Mouse (Mus musculus) myocyte (in vitro differentiated cells): Measurements from ENCODE around the gene Scarb1.

Experiments used
- CEBPB ChIP-seq: IDR thresholded peaks from 2 replicates; pipeline ENCODE4 v1.6.1; 2011; ENCODE audit warnings: mild to moderate bottlenecking, moderate library complexity; ENCODE audit not compliant: poor library complexity, insufficient read depth, severe bottlenecking
- E2F4 ChIP-seq: IDR thresholded peaks from one replicate; pipeline ENCODE4 v1.6.1; 2011; ENCODE audit warnings: mild to moderate bottlenecking, control low read depth, moderate library complexity; ENCODE audit not compliant: insufficient read depth
- MAX ChIP-seq: IDR thresholded peaks from one replicate; pipeline ENCODE4 v1.6.1; 2011; ENCODE audit warnings: low read depth, mild to moderate bottlenecking, control low read depth
- MYOD1 ChIP-seq, 3 experiments: IDR thresholded peaks; one replicate each; pipeline ENCODE4 v1.6.1; 2011; ENCODE audit warnings: control low read depth in 2 of 3, low read depth in 2 of 3, mild to moderate bottlenecking in 2 of 3, moderate library complexity in 1 of 3; ENCODE audit not compliant: insufficient read length in 2 of 3, control insufficient read depth in 1 of 3
- MYOG ChIP-seq, 3 experiments: IDR thresholded peaks; one replicate each; pipeline ENCODE4 v1.6.1; 2011; ENCODE audit warnings: control low read depth in 2 of 3, low read depth in 2 of 3, mild to moderate bottlenecking in 2 of 3; ENCODE audit not compliant: insufficient read length in 2 of 3, control insufficient read depth in 1 of 3, insufficient read depth in 1 of 3
- POLR2A ChIP-seq: IDR thresholded peaks from one replicate; pipeline ENCODE4 v1.6.1; 2011; ENCODE audit warnings: low read depth, mild to moderate bottlenecking, control low read depth, moderate library complexity; ENCODE audit not compliant: insufficient read length
- POLR2AphosphoS2 ChIP-seq: IDR thresholded peaks from one replicate; pipeline ENCODE4 v1.6.1; 2011; ENCODE audit warnings: low read depth, control low read depth; ENCODE audit not compliant: insufficient read length
- REST ChIP-seq: IDR thresholded peaks from one replicate; pipeline ENCODE4 v1.6.1; 2011; ENCODE audit warnings: mild to moderate bottlenecking, control low read depth, moderate library complexity; ENCODE audit not compliant: insufficient read depth, insufficient read length
- SRF ChIP-seq: IDR thresholded peaks from one replicate; pipeline ENCODE4 v1.6.1; 2011; ENCODE audit warnings: low read depth; ENCODE audit not compliant: control insufficient read depth, insufficient read length
- TCF12 ChIP-seq: IDR thresholded peaks from one replicate; pipeline ENCODE4 v1.6.1; 2011; ENCODE audit warnings: mild to moderate bottlenecking, control low read depth; ENCODE audit not compliant: poor library complexity, insufficient read depth, severe bottlenecking
- TCF3 ChIP-seq: IDR thresholded peaks from one replicate; pipeline ENCODE4 v1.6.1; 2011; ENCODE audit warnings: low read depth, control low read depth; ENCODE audit not compliant: insufficient read length
- USF1 ChIP-seq: IDR thresholded peaks from one replicate; pipeline ENCODE4 v1.6.1; 2011; ENCODE audit warnings: low read depth, mild to moderate bottlenecking, control low read depth, moderate library complexity

DNA sequence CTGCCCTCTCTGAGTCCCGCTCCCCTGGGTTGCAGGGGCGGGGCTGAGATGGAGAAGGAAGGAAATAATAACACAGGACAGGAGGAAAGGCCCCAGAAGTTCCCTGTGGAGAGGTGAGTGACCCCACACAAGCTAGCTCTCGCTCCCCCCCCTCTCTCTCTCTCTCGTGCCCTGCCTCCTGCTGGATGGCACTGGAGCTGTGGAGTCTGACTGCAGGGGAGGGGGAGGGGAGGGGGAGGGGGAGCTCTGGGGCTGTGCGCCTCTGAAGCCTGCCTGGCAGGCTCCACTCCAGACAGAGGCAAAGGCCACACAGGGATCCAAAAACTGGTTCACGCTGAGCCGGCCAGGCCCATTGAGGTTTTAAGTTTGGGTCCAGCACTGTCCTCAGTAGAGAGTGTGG is 99.3 kb downstream of the Scarb1 start:
- TF ChIP-seq POLR2A (no peak), POLR2AphosphoS2 (no peak), TCF12 (no peak), TCF3 (no peak), MYOD1 (IDR thresholded peaks at IDR 0.05; ENCODE audit: control insufficient read depth in 1 of 3, insufficient read length in 2 of 3, low read depth in 2 of 3) (no peak), E2F4 (no peak), CEBPB (no peak), MYOG (IDR thresholded peaks at IDR 0.05; ENCODE audit: control insufficient read depth in 1 of 3, insufficient read depth in 1 of 3, insufficient read length in 2 of 3, low read depth in 2 of 3) (no peak), USF1 (no peak), MAX (no peak), REST (no peak), SRF (no peak)
